Mouse (Mus musculus) E14TG2a.4 (cell line): ENCODE data around the gene Lrrc4c.

Experiments used
- H3K27me3 ChIP-seq: 2 replicates; pipeline ENCODE4 v1.6.1; 2014; ENCODE audit warnings: low read length, control low read depth; ENCODE audit not compliant: insufficient read depth
- H3K36me3 ChIP-seq: 2 replicates; pipeline ENCODE4 v1.6.1; 2014; ENCODE audit warnings: low read length, control low read depth; ENCODE audit not compliant: insufficient read depth
- H3K4me1 ChIP-seq: replicated peaks from 2 replicates; pipeline ENCODE4 v1.6.1; 2014; ENCODE audit warnings: low read depth, low read length, control low read depth
- H3K4me3 ChIP-seq: replicated peaks from 2 replicates; pipeline ENCODE4 v1.5.1; 2014; ENCODE audit warnings: mild to moderate bottlenecking, low read length
- H3K9me3 ChIP-seq: 2 replicates; pipeline ENCODE4 v1.6.1; 2014; ENCODE audit warnings: low read length, control low read depth
- CTCF ChIP-seq: conservative IDR thresholded peaks from 2 replicates; pipeline ENCODE4 v1.5.1; 2014; ENCODE audit warnings: low read length
- NANOG ChIP-seq: IDR thresholded peaks from 2 replicates; pipeline ENCODE4 v1.6.1; 2014; ENCODE audit warnings: borderline replicate concordance, low read length, mixed read lengths
- POU5F1 ChIP-seq: IDR thresholded peaks from 2 replicates; pipeline ENCODE4 v1.6.1; 2014; ENCODE audit warnings: low read length, borderline replicate concordance

Lrrc4c gene

DNA sequence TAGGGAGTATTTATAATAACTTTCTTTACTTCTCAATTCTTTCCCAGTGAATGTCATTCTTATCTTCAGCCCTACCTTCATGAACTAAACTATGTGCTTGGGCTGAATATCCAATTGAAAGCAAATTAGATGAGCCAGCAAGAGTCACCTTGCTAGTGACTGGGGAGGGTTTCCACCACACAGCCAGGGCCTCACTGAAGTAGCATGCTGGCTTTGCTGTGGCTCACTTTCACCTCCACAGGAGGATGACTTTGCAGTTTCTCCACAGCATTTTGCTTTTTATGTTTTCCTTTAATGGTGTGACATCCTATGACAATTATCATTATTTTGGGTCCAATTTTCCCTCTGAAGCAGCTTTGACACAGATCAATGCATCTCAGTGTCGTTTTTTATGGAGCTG lies 1000.0 kb downstream of the Lrrc4c start:
- H3K9me3 ChIP-seq, result no peaks in the 10 kb centered on the region
- H3K36me3 ChIP-seq, result no peaks in the 10 kb centered on the region
- no peak for TF ChIP-seq NANOG
- TF ChIP-seq POU5F1, result no peak
- TF ChIP-seq CTCF, result no peak
- H3K4me3 ChIP-seq, result no peak overlapping the region
- H3K4me1 ChIP-seq, result no peaks in the 10 kb centered on the region
- H3K27me3 ChIP-seq, result no peaks in the 10 kb centered on the region

DNA sequence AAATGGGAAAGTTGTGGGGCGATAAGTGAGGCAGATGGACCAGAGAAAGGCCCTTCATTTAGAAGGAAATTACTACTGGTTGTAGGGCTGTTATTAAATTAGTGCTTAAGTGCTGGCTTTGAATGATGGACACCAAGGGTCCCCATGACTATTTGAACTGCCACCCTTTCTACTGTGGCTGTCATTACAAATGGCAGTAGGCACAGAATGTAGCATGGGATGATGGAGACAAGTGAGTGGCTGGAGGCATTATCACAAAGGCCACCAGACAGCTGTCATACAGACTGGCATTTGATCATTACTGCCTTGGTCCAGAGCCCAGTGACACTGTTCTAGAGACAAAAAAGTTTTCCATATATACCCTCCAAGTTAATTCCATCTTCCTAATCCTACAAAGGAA lies 1000.6 kb downstream of the Lrrc4c start:
- Histone ChIP-seq H3K27me3 (no peaks in the 10 kb centered on the region), H3K36me3 (no peaks in the 10 kb centered on the region), H3K4me3 (no peak overlapping the region), H3K4me1 (no peaks in the 10 kb centered on the region), H3K9me3 (no peaks in the 10 kb centered on the region)
- TF ChIP-seq CTCF (no peak), POU5F1 (no peak), NANOG (no peak)

DNA sequence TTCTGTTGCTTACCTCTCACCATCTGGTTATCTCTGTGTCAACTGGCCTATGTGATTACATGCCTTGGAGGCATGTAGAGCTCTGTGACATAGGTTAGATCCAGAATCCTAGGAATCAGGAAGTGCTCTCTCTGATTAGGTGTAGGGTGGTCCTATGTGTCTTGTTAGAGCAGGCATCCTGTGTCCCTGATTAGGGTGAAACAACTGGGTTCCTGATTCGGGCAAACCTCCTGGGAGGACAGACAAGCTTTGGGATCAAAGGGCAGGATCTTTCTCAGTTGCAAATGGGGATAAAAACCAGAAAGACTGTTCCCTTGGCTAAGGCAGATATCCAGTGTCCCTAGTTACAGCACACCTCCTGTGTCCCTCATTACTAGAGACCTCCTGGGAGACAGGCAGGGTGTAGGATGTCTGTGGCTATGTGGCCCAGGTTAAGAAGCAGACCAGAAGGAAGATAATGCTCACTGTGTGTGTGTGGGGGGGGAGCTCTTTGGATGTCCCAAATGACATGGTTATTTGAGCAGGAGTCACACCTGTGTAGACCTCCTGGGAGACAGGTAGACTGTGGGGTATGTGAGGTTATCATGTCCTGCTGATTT lies 1014.2 kb downstream of the Lrrc4c start:
- Histone ChIP-seq H3K36me3 (no peaks in the 10 kb centered on the region), H3K27me3 (no peaks in the 10 kb centered on the region), H3K4me1 (no peaks in the 10 kb centered on the region), H3K9me3 (no peaks in the 10 kb centered on the region), H3K4me3 (no peak overlapping the region)
- TF ChIP-seq POU5F1 (no peak), CTCF (no peak), NANOG (no peak)

DNA sequence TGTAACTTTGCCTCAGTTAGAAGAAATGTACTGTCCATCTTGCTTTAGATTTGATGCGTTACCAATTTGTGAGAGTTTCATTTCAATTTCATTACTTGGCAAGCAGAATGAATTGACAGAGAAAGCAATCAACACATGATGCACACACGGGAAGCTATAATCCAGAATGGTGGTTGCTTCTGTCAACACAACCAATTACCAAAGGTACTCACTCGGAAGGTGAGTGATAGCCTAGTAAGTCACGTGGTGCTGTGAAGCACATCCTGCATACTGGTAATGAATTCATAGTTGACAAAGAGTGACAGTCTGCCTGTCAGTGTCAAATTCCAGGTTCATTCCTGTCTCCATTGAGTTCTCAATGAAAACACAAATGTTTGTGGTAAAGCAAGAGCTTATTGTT lies 1021.7 kb downstream of the Lrrc4c start:
- no peaks in the 10 kb centered on the region for H3K9me3 ChIP-seq
- TF ChIP-seq POU5F1 (no peak), CTCF (no peak), NANOG (no peak)

DNA sequence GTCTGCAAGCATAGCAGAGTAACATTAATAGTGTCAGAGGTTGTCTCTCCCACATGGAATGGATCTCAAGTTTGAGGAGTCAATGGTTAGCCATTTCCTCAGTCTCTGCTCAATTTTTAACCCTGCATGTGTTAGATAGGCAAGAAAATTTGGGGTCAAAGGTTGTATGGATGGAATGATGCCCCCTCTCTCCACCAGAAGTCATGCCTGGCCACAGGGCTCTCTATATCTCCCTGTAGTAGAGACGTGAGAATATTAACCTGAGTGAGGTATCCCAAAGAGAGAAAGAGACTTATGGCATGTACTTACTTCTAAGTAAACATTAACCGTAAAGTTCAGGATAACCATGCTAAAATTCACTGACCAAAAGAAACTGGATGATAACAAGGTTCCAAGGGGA lies 1043.3 kb downstream of the Lrrc4c start:
- TF ChIP-seq NANOG (no peak), POU5F1 (no peak), CTCF (no peak)
- no peak overlapping the region for H3K4me3 ChIP-seq
- H3K36me3 ChIP-seq, result no peaks in the 10 kb centered on the region
- H3K27me3 ChIP-seq, result no peaks in the 10 kb centered on the region
- H3K4me1 ChIP-seq, result no peaks in the 10 kb centered on the region
- no peaks in the 10 kb centered on the region for H3K9me3 ChIP-seq

More for the DNA sequence above, 1021.7 kb downstream of the Lrrc4c start:
- H3K27me3 ChIP-seq, result no peaks in the 10 kb centered on the region
- no peak overlapping the region for H3K4me3 ChIP-seq
- no peaks in the 10 kb centered on the region for H3K4me1 ChIP-seq
- H3K36me3 ChIP-seq, result no peaks in the 10 kb centered on the region

DNA sequence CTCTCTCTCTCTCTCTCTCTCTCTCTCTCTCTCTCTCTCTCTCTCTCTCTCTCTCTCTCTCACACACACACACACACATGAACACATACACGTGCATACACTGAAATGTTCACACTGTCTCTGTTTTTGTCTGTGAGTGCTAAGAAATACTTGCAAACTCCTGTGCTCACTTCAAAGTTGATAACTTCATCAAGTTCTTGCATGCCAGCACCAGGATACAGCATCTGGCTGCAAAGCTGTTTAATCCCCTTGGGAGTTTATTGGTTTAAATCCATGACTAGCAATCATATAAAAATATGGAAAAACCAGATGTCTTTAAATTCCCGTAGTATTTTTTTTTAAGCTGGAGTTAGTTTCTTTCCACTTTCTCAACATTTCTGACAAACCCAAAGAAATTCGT lies 1052.0 kb downstream of the Lrrc4c start:
- no peaks in the 10 kb centered on the region for H3K9me3 ChIP-seq
- no peaks in the 10 kb centered on the region for H3K36me3 ChIP-seq
- no peaks in the 10 kb centered on the region for H3K27me3 ChIP-seq
- no peak for TF ChIP-seq POU5F1
- no peak overlapping the region for H3K4me3 ChIP-seq
- no peaks in the 10 kb centered on the region for H3K4me1 ChIP-seq

DNA sequence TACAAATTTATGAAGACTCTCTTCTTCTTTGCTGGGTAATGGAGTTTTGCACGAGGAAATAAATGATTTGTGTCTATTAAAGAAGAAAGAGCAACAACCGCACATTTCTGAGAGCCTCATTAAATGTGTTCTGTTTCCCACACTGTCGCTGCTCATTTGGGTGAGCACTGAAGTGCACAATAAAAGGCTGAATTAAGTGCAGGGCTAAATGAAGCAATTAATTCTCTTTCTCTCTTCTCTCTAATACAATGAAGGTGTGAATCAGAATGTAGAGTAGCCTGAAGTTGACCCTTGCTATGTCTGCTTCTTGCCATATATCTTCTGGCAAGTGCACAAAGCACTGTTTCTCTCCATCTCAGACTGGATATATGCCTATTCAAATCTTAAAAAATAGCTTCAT lies 1073.5 kb downstream of the Lrrc4c start:
- no peaks in the 10 kb centered on the region for H3K27me3 ChIP-seq

DNA sequence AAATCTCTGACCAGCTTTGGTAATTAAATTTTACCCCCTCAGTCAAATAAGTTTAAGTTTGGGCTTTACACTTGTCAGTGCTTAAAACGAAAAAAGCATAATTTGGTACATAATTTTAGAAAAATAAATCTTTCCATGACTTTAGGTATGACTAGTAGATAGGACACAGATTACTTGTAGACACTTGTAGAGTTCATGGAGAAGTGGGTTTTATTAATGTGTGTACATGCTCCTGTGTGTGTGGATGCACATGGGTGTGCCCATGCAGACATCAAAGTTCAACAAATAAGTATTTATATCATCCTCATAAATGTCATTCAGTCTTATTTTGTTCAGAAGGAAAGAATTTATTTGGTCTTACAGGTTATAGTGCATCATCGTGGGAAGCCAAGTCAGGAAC lies 1073.9 kb downstream of the Lrrc4c start:
- H3K27me3 ChIP-seq, result no peaks in the 10 kb centered on the region
- TF ChIP-seq POU5F1, result no peak
- TF ChIP-seq NANOG, result no peak
- no peak for TF ChIP-seq CTCF
- H3K36me3 ChIP-seq, result no peaks in the 10 kb centered on the region

More for the DNA sequence above, 1073.5 kb downstream of the Lrrc4c start:
- TF ChIP-seq CTCF, result no peak
- no peak for TF ChIP-seq NANOG
- no peak for TF ChIP-seq POU5F1
- Histone ChIP-seq H3K36me3 (no peaks in the 10 kb centered on the region), H3K4me1 (no peaks in the 10 kb centered on the region), H3K4me3 (no peak overlapping the region), H3K9me3 (no peaks in the 10 kb centered on the region)

DNA sequence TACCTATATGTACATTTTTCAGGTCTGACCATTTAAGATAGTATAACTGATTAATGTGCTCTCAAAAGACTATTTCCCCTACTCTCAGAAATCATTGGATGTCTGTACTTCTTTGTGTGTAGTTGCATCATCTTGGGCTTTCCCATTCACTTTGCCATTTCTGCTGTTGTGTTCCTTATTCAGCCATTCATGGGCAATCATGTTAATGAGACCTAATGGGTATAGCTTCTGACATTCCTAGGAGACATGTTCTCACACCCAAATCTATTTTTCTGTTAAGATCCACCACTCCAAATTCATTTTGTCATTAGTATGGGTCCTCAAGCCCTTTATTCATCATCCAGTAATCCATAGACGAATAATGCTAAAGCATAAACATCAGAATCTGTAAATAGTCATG lies 1095.1 kb downstream of the Lrrc4c start:
- TF ChIP-seq CTCF, result no peak
- no peak for TF ChIP-seq POU5F1
- no peak for TF ChIP-seq NANOG

More for the DNA sequence above, 1073.9 kb downstream of the Lrrc4c start:
- Histone ChIP-seq H3K4me3 (no peak overlapping the region), H3K9me3 (no peaks in the 10 kb centered on the region), H3K4me1 (no peaks in the 10 kb centered on the region)

DNA sequence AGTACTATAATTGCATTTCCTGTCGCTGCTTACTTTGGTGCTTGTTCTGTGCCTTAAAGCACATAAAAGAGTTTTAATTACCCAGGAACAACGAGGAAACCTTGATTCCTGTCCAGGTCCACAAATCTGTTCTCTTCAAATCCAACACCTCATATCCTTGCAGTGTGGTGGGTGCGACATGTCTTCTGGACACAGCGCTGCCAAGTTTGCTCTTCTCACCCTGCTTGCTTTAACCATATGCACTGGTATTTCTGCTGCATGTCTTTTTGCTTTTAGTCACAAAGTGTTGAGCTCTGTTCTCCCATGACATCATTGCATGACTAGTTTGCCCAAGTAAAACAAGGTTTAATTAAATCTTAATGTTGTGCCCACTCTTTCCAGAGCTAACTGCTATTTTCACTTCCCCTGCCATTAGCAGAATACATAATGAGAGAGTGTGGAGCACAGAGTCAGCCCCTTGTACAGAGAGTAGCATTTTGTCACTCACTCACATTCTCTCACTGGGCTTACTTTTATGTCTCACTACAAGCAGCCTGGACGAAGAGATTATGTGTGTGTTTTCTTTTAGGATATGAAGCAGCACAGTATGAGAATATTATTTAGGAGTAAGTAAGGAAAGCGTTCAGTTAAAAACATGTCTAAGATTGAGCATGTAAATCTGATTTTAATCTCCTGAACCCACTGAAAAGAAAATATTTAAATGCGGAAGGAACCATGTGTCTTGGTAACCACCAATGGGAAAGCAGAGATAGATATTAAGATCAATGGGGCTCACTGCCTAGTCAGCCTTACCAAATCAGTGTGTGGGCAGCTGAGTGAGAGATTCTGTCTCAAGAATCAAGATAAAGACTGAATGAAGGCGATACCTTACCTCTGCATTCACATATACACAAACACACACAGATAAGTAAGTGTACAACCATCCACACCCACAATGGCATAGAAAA lies 1096.7 kb downstream of the Lrrc4c start:
- H3K36me3 ChIP-seq, result no peaks in the 10 kb centered on the region
- TF ChIP-seq POU5F1 (no peak), CTCF (no peak), NANOG (no peak)
- H3K4me3 ChIP-seq, result no peak overlapping the region
- H3K9me3 ChIP-seq, result no peaks in the 10 kb centered on the region
- H3K27me3 ChIP-seq, result no peaks in the 10 kb centered on the region
- no peaks in the 10 kb centered on the region for H3K4me1 ChIP-seq

More for the DNA sequence above, 1095.1 kb downstream of the Lrrc4c start:
- no peaks in the 10 kb centered on the region for H3K27me3 ChIP-seq
- H3K4me1 ChIP-seq, result no peaks in the 10 kb centered on the region
- no peaks in the 10 kb centered on the region for H3K36me3 ChIP-seq
- no peak overlapping the region for H3K4me3 ChIP-seq
- no peaks in the 10 kb centered on the region for H3K9me3 ChIP-seq
